Mouse (Mus musculus): ENCODE measurements around the gene Bzw1. TPM values are rescaled to one million over a fixed set of nuclear protein-coding genes. Genes with fewer than 3 reads are reported as not detected.
A peak's percentile ranks its signal among the peaks of the same experiment; 100 is the strongest.

The Bzw1 gene
- total RNA-seq, 2 experiments from 2014 or later, result 137 to 146 TPM

DNA sequence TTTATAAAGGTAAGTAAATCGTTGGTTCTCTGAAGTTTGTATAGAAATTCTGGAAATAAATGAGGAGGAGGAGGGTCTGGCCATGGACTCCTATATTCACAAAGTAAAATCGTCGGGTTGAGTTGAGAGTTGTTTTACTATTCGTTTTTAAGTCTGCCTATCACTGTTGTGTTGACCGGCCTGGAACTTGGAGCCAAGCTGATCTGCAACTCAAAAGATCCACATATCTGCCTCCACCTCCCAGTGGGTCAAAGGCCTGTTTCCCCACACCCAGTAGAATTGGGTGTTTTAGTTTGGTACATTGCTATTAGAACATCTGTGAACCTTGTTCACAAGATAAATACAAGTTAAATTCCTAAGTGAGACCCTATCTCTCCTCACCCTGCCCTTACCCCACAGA lies 11.0 kb downstream of the Bzw1 start:
- Histone ChIP-seq H3K4me3 (no peak overlapping the region), H3K27ac (no peak overlapping the region)
- no peak for TF ChIP-seq CTCF (IDR thresholded peaks at IDR 0.05)
- intact Hi-C loops (cut with DNase I), result no loop called here
- DNase-seq (ENCODE audit: extremely low spot score in 1 of 2, low spot score in 2 of 2), result no peak

DNA sequence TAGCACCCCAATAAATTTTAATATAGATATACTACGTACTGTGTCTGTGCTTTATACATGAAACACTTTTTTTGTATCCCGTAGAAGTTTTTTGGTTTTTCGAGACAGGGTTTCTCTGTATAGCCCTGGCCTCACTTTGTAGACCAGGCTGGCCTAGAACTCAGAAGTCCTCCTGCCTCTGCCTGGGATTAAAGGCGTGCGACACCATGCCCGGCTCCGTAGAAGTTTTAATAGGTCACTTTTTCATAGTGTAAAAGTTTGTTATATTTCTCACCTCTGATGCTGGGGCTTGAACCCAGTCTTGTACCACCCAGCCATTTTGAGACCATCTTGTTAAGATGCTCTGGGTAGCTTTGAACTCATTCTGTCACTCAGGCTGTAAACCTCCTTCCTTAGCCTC lies 14.6 kb downstream of the Bzw1 start:
- H3K27ac ChIP-seq, result no peak overlapping the region

DNA sequence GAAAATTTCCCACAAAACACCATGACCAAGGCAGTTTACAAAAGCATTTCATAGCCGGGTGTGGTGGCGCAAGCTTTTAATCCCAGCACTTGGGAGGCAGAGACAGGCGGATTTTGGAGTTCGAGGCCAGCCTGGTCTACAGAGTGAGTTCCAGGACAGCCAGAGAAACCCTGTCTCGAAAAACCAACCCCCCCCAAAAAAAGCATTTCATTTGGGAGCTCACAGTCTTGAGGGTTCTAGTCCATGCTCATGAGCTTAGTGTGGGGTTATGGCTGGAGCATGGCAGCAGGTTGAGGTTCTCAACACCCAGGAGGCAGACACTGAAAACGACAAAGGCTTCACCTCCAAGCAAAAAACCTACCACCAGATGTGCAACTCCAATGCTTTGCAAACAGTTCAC lies 15.4 kb downstream of the Bzw1 start:
- no peak for DNase-seq (ENCODE audit: extremely low spot score in 1 of 2, low spot score in 2 of 2)
- intact Hi-C loops (cut with DNase I), result no loop called here
- H3K4me3 ChIP-seq, result no peak overlapping the region
- TF ChIP-seq CTCF (IDR thresholded peaks at IDR 0.05), result no peak
- H3K27ac ChIP-seq, result no peak overlapping the region

More for the DNA sequence above, 14.6 kb downstream of the Bzw1 start:
- DNase-seq (ENCODE audit: extremely low spot score in 1 of 2, low spot score in 2 of 2), result no peak
- intact Hi-C loops (cut with DNase I), result no loop called here
- TF ChIP-seq CTCF (IDR thresholded peaks at IDR 0.05), result no peak
- H3K4me3 ChIP-seq, result no peak overlapping the region

DNA sequence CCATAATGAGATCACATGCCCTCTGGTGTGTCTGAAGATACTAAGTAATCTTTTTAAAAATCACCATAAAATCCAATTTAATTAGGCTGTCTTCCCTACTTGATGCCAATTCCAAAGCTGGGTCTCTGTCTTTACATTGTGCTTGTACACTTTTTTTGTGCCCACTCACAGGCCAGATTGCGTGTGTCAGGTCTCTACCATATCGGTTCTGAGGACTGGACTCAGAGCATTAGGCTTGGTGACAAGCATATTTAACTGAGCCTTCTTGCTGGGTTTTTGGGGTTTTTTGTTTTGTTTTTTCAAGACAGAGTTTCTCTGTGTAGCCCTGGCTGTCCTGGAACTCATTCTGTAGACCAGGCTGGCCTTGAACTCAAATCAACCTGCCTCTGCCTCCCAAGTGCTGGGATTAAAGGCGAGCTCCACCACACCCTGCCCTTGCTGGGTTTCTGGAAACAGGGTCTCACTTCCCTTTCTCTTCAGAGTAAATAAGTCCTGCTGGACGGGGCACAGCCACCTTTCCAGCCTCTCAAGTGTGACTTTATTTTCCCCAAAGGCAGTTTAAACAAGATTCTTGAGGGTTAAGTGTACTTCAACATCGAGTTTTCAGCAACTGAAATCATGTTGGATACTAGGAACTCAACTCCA lies 17.0 kb downstream of the Bzw1 start:
- intact Hi-C loops (cut with DNase I), result no loop called here
- TF ChIP-seq CTCF (IDR thresholded peaks at IDR 0.05), result no peak

DNA sequence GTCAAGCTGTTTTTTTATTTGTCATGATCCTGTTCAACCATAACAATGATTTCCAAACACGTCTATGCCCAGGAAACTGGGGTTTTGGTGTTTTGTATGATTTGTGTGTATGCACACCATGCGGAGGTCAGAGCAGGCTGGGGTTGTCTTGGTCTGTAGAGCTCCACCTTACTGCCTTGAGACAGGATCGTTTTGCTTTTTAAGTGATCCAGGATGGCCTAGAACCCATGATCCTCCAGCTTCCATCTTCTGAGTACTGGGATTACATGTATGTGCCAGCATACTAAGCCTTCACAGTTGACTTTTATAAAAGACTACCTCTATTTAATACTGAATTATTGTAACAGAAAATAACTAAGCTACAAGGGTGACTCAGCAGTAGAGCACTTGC lies 17.5 kb downstream of the Bzw1 start:
- intact Hi-C loops (cut with DNase I), result no loop called here
- TF ChIP-seq CTCF (IDR thresholded peaks at IDR 0.05), result no peak
- Histone ChIP-seq H3K27ac (no peak overlapping the region), H3K4me3 (no peak overlapping the region)
- no peak for DNase-seq (ENCODE audit: extremely low spot score in 1 of 2, low spot score in 2 of 2)

More for the DNA sequence above, 17.0 kb downstream of the Bzw1 start:
- Histone ChIP-seq H3K4me3 (no peak overlapping the region), H3K27ac (no peak overlapping the region)
- DNase-seq (ENCODE audit: extremely low spot score in 1 of 2, low spot score in 2 of 2), result no peak

DNA sequence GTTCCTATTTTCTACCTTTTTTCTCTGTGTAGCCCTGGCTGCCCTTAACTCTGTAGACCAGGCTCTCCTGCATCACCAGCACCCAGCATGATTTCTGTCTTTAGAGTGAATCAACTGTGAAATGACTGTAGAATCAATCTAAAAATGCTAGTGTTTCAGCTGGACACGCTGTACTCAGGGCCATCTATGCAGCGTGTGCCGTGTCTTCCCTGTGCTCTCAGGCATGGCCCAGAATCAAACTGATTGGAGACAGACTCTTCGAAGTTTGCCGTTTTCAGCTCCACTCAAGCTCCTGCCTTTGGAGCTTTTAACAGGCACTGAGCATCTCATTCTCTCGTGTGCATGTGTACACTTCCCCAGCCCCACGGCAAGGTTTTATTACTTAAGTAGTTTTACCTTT lies 18.1 kb downstream of the Bzw1 start:
- no peak for TF ChIP-seq CTCF (IDR thresholded peaks at IDR 0.05)
- Histone ChIP-seq H3K27ac (no peak overlapping the region), H3K4me3 (no peak overlapping the region)
- intact Hi-C loops (cut with DNase I), result no loop called here
- no peak for DNase-seq (ENCODE audit: extremely low spot score in 1 of 2, low spot score in 2 of 2)

DNA sequence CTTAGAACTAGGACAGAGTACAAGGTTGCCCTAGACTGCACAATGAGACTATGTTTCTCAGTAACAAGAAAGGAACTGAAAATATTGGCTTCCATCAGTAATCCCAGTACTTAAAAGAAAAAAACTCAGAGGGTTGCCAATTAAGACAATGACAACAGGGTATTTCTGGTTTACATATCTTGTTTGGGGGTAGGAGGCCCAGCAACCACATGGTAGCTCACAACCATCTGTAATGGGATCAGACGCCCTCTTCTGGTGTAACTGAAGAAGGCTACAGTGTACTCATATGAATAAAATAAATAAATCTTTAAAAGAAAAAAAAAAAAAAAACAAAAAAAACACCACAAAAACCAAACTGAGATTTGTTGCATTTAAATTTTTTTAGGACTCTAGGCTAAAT lies 22.7 kb downstream of the Bzw1 start:
- Histone ChIP-seq H3K27ac (no peak overlapping the region), H3K4me3 (no peak overlapping the region)
- no peak for DNase-seq (ENCODE audit: extremely low spot score in 1 of 2, low spot score in 2 of 2)
- intact Hi-C loops (cut with DNase I), result no loop called here
- TF ChIP-seq CTCF (IDR thresholded peaks at IDR 0.05), result peak; percentile 53

DNA sequence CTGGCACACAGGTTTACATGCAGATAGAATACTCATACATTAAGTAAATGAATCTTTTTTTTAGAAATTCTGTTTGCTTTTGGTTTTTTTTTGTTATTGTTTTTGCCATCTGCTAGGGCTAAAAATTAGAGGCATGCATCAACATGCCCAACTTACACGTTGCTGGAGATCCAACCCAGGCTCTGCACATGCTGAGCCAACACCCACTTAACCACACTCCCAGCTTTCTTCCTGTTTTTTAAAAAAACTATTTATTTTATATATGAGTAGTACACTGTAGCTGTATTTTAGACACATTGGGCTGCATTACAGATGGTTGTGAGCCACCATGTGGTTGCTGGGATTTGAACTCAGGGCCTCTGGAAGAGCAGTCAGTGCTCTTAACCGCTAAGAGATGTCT lies 23.4 kb downstream of the Bzw1 start:
- Histone ChIP-seq H3K27ac (no peak overlapping the region), H3K4me3 (no peak overlapping the region)
- no peak for DNase-seq (ENCODE audit: extremely low spot score in 1 of 2, low spot score in 2 of 2)
- no peak for TF ChIP-seq CTCF (IDR thresholded peaks at IDR 0.05)
- intact Hi-C loops (cut with DNase I), result no loop called here

DNA sequence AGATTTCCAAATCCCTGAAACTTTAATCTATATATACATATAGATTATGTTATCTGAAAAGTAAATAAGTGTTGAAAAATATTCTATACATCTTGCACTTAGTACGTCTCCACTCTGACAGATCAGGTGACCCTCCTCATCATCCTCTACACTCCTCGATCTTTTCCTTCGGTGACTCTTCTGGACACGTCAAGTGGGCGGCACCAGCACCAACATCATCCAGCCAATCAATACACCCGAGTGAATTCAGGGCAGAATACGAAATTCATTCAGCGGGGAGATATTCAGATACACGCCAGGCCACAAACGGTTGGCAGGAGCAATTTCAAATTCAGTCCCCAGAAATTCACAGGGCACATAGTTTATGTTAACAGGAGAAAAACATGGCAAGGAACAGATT lies 27.3 kb downstream of the Bzw1 start:
- intact Hi-C loops (cut with DNase I), result no loop called here
- peak overlapping the region; percentile 15; the same call in 1 of the 2 replicates for H3K4me3 ChIP-seq
- H3K27ac ChIP-seq, result no peak overlapping the region
- TF ChIP-seq CTCF (IDR thresholded peaks at IDR 0.05), result no peak
- no peak for DNase-seq (ENCODE audit: extremely low spot score in 1 of 2, low spot score in 2 of 2)

DNA sequence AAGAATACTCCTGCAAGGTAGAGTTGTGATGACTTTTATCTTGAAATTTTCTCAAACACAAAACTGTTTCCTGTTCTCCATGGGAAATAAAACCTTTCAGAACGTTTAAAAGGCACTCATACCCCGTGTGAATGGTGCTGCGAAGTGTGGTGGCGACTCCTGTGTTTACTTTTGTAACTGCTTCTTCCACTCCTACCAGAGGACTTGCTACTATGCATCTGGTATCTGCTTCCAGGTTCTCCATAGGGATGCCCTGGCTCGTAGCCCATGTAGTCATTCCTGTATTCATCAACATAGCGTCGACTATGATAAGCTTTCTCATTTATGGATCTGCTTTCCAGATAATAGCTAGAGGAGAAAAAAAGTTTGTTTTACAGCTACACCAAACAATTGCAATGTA lies 28.3 kb downstream of the Bzw1 start:
- Histone ChIP-seq H3K4me3 (peak overlapping the region; percentile 13; the same call in 1 of the 2 replicates), H3K27ac (no peak overlapping the region)
- intact Hi-C loops (cut with DNase I), result no loop called here
- no peak; the same call in 1 of the 2 replicates for TF ChIP-seq CTCF (IDR thresholded peaks at IDR 0.05)
- DNase-seq (ENCODE audit: extremely low spot score in 1 of 2, low spot score in 2 of 2), result no peak

DNA sequence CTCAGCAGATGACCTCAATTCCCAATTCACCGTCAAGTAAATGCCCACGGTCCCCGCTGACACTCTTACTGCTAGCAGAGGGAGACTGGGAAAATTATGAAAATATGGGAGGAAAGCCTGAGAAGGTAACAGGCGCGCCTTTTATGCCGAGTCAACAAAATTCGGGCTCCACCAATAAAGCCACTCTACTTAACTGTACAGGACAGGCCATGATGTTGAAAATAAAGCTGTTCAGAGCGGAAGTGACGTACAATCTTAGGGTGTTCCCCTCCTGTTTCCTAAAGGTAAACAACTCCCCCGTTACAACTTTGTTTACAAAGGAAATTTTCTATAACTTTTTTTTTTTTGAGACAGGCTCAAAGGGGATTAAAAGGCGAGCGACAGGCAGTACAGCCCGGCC lies 30.2 kb downstream of the Bzw1 start:
- intact Hi-C loops (cut with DNase I), result loop anchor here (1.0 kb wide), 1 partner anchor 22 kb away; the partner anchor contains the start of genes Nif3l1 and Ppil3
- no peak for TF ChIP-seq CTCF (IDR thresholded peaks at IDR 0.05)
- H3K4me3 ChIP-seq, result peak overlapping the region; percentile 99
- peak overlapping the region; percentile 99 for H3K27ac ChIP-seq
- no peak for DNase-seq (ENCODE audit: extremely low spot score in 1 of 2, low spot score in 2 of 2)

DNA sequence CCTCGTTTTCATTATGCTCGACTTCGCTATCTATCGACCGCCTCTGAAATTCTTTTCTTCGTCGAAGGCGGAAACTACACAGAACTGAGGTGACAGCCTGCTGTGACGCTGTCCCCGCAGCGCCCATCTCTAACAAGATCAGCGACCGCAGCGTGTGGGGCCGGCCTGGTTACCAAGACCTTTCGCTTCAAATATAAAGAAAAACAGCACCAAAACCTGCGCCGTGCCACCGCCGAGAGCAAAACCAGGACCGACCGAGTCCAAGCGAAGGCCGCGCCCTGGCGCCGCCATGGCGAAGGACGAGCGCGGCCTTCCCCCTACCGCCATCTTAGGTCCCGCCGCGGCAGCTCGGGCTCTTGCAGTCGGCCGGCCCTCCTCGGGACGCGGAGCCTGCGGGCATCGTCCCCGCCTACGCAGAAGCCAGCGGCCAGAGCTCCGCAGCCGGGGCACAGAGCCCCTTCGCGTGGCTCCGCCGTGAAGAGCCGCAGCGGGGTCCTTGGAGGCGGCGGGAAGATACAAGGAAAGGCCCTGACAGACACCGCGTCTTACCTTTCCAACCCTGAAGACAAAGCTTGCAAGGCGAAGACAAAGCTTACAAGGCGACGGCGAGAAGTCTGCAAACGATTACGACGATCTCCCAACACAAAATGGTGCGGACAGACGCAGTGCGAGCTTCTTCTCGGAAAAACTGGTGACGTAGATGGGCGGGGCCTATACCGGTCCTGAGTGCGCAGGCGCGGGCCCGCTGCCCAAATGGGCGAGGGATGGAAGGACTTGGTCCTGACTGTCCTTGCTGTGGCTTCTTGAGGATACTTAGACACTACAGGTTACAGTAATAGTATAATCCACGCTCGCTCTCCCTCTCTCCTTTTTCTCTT lies 30.9 kb downstream of the Bzw1 start, which contains the start of gene Clk1:
Gene Clk1 (minus strand): TSS at position 696 of the 878 bp plus-strand sequence.
- no peak for TF ChIP-seq CTCF (IDR thresholded peaks at IDR 0.05)
- intact Hi-C loops (cut with DNase I), result loop anchor here (1.0 kb wide), 1 partner anchor 22 kb away; the partner anchor contains the start of genes Nif3l1 and Ppil3
- H3K4me3 ChIP-seq, result peak within 1 kb of the TSS; percentile 99

More for the DNA sequence above, 30.9 kb downstream of the Bzw1 start, which contains the start of gene Clk1:
- H3K27ac ChIP-seq, result peak within 1 kb of the TSS; percentile 99
- DNase-seq (ENCODE audit: extremely low spot score in 1 of 2, low spot score in 2 of 2), result peak; percentile 96 to 98
